Mouse (Mus musculus): ENCODE measurements at regions not wholly inside any gene's neighbourhood (a gene's known extent, or its start where the extent isn't known, plus 50 kb on each side); places are given as distances from the start of the nearest gene placed in this dataset.

DNA sequence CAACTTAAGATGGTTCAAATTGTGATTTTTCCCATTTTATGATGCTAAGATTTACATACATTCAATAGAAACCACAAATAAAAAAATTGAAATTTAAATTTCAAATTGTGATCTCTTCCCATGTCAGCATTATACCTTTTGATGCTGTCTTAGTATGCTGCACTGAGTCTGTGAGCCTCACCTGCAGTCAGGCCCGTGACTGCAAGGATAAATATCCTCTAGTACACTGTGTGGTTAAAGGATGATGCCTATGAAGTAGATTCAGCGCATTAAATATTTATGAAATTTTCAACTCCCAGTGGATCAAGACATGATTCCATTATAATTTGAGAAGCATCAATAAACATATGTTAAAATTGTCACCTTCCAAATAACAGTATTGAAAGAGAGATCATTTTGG lies 340.4 kb downstream of the Mllt3 start:
- Histone ChIP-seq H3K27me3 (ENCODE audit: control insufficient read depth, insufficient read depth, low read length) (no peaks in the 10 kb centered on the region), H3K4me1 (ENCODE audit: control insufficient read depth, insufficient read depth, low read length) (no peaks in the 10 kb centered on the region), H3K4me3 (ENCODE audit: control insufficient read depth, low read depth, low read length) (no peak overlapping the region), H3K36me3 (ENCODE audit: control insufficient read depth, insufficient read depth, low read length) (no peaks in the 10 kb centered on the region), H3K27ac (ENCODE audit: control insufficient read depth, insufficient read depth, low read depth, low read length) (no peak overlapping the region)
- TF ChIP-seq POLR2A (IDR thresholded peaks at IDR 0.05; ENCODE audit: control insufficient read depth, low read depth, low read length) (no peak), CTCF (IDR thresholded peaks at IDR 0.05; ENCODE audit: control insufficient read depth, insufficient read depth, insufficient replicate concordance, low read depth, low read length) (no peak)

- no peak overlapping the region for H3K27ac ChIP-seq (ENCODE audit: control insufficient read depth, insufficient read depth, low read depth, low read length)
- no peaks in the 10 kb centered on the region for H3K4me1 ChIP-seq (ENCODE audit: control insufficient read depth, insufficient read depth, low read length)
- TF ChIP-seq POLR2A (IDR thresholded peaks at IDR 0.05; ENCODE audit: control insufficient read depth, low read depth, low read length) (no peak), CTCF (IDR thresholded peaks at IDR 0.05; ENCODE audit: control insufficient read depth, insufficient read depth, insufficient replicate concordance, low read depth, low read length) (no peak)
- no peak overlapping the region for H3K4me3 ChIP-seq (ENCODE audit: control insufficient read depth, low read depth, low read length)
- H3K36me3 ChIP-seq (ENCODE audit: control insufficient read depth, insufficient read depth, low read length): no peaks in the 10 kb centered on the region
- no peaks in the 10 kb centered on the region for H3K27me3 ChIP-seq (ENCODE audit: control insufficient read depth, insufficient read depth, low read length)
These were observed 348.2 kb downstream of the Mllt3 start for GRCm38 (mm10) chr4:87684952-87685351.

- TF ChIP-seq POLR2A (IDR thresholded peaks at IDR 0.05; ENCODE audit: control insufficient read depth, low read depth, low read length) (no peak), CTCF (IDR thresholded peaks at IDR 0.05; ENCODE audit: control insufficient read depth, insufficient read depth, insufficient replicate concordance, low read depth, low read length) (no peak)
- no peaks in the 10 kb centered on the region for H3K27me3 ChIP-seq (ENCODE audit: control insufficient read depth, insufficient read depth, low read length)
- H3K4me1 ChIP-seq (ENCODE audit: control insufficient read depth, insufficient read depth, low read length): no peaks in the 10 kb centered on the region
These were observed 350.4 kb downstream of the Mllt3 start for GRCm38 (mm10) chr4:87682783-87683182.

GRCm38 (mm10) chr4:87671101-87671500 lies 362.1 kb downstream of the Mllt3 start:
- Histone ChIP-seq H3K36me3 (ENCODE audit: control insufficient read depth, insufficient read depth, low read length) (no peaks in the 10 kb centered on the region), H3K4me3 (ENCODE audit: control insufficient read depth, low read depth, low read length) (no peak overlapping the region), H3K27ac (ENCODE audit: control insufficient read depth, insufficient read depth, low read depth, low read length) (no peak overlapping the region), H3K27me3 (ENCODE audit: control insufficient read depth, insufficient read depth, low read length) (no peaks in the 10 kb centered on the region), H3K4me1 (ENCODE audit: control insufficient read depth, insufficient read depth, low read length) (no peaks in the 10 kb centered on the region)
- TF ChIP-seq POLR2A (IDR thresholded peaks at IDR 0.05; ENCODE audit: control insufficient read depth, low read depth, low read length): no peak
- no peak for TF ChIP-seq CTCF (IDR thresholded peaks at IDR 0.05; ENCODE audit: control insufficient read depth, insufficient read depth, insufficient replicate concordance, low read depth, low read length)

More at GRCm38 (mm10) chr4:87682783-87683182, 350.4 kb downstream of the Mllt3 start:
- H3K27ac ChIP-seq (ENCODE audit: control insufficient read depth, insufficient read depth, low read depth, low read length): no peak overlapping the region
- H3K36me3 ChIP-seq (ENCODE audit: control insufficient read depth, insufficient read depth, low read length): no peaks in the 10 kb centered on the region
- no peak overlapping the region for H3K4me3 ChIP-seq (ENCODE audit: control insufficient read depth, low read depth, low read length)

GRCm38 (mm10) chr4:87670167-87670566 lies 363.0 kb downstream of the Mllt3 start:
- no peak overlapping the region for H3K4me3 ChIP-seq (ENCODE audit: control insufficient read depth, low read depth, low read length)
- H3K27ac ChIP-seq (ENCODE audit: control insufficient read depth, insufficient read depth, low read depth, low read length): no peak overlapping the region
- H3K4me1 ChIP-seq (ENCODE audit: control insufficient read depth, insufficient read depth, low read length): no peaks in the 10 kb centered on the region
- H3K27me3 ChIP-seq (ENCODE audit: control insufficient read depth, insufficient read depth, low read length): no peaks in the 10 kb centered on the region
- no peaks in the 10 kb centered on the region for H3K36me3 ChIP-seq (ENCODE audit: control insufficient read depth, insufficient read depth, low read length)
- no peak for TF ChIP-seq CTCF (IDR thresholded peaks at IDR 0.05; ENCODE audit: control insufficient read depth, insufficient read depth, insufficient replicate concordance, low read depth, low read length)
- TF ChIP-seq POLR2A (IDR thresholded peaks at IDR 0.05; ENCODE audit: control insufficient read depth, low read depth, low read length): no peak

GRCm38 (mm10) chr4:87669480-87669879 lies 363.7 kb downstream of the Mllt3 start:
- no peak overlapping the region for H3K27ac ChIP-seq (ENCODE audit: control insufficient read depth, insufficient read depth, low read depth, low read length)
- no peaks in the 10 kb centered on the region for H3K36me3 ChIP-seq (ENCODE audit: control insufficient read depth, insufficient read depth, low read length)
- no peaks in the 10 kb centered on the region for H3K27me3 ChIP-seq (ENCODE audit: control insufficient read depth, insufficient read depth, low read length)
- no peak for TF ChIP-seq POLR2A (IDR thresholded peaks at IDR 0.05; ENCODE audit: control insufficient read depth, low read depth, low read length)
- TF ChIP-seq CTCF (IDR thresholded peaks at IDR 0.05; ENCODE audit: control insufficient read depth, insufficient read depth, insufficient replicate concordance, low read depth, low read length): no peak
- H3K4me3 ChIP-seq (ENCODE audit: control insufficient read depth, low read depth, low read length): no peak overlapping the region
- H3K4me1 ChIP-seq (ENCODE audit: control insufficient read depth, insufficient read depth, low read length): no peaks in the 10 kb centered on the region

DNA sequence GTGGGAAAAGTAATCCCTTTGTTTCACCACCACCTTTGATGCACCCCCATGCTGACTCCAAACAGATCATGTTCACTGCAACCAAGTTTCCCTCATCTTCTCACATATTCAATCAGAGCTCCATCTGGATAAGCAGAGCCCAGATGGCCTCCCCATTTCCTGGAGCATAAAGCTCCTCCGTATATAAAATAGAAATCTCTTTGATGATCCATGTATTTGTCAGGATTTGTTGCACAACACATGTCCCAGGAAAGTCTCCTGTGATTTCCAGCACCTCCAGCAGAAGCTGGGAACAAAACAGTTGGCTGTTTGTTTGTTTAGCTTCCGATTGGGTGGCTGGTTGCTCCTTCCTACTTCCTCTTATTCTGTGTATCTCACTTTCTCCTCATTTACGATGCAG lies 364.9 kb downstream of the Mllt3 start:
- TF ChIP-seq POLR2A (IDR thresholded peaks at IDR 0.05; ENCODE audit: control insufficient read depth, low read depth, low read length) (no peak), CTCF (IDR thresholded peaks at IDR 0.05; ENCODE audit: control insufficient read depth, insufficient read depth, insufficient replicate concordance, low read depth, low read length) (no peak)
- Histone ChIP-seq H3K4me3 (ENCODE audit: control insufficient read depth, low read depth, low read length) (no peak overlapping the region), H3K4me1 (ENCODE audit: control insufficient read depth, insufficient read depth, low read length) (no peaks in the 10 kb centered on the region), H3K27ac (ENCODE audit: control insufficient read depth, insufficient read depth, low read depth, low read length) (no peak overlapping the region), H3K36me3 (ENCODE audit: control insufficient read depth, insufficient read depth, low read length) (no peaks in the 10 kb centered on the region), H3K27me3 (ENCODE audit: control insufficient read depth, insufficient read depth, low read length) (no peaks in the 10 kb centered on the region)
